Mouse (Mus musculus): ENCODE measurements around the gene Stx8. TPM values are rescaled to one million over a fixed set of nuclear protein-coding genes. Genes with fewer than 3 reads are reported as not detected.

Gene Stx8
- polyA plus RNA-seq, 1 experiment, result 32.5 TPM

DNA sequence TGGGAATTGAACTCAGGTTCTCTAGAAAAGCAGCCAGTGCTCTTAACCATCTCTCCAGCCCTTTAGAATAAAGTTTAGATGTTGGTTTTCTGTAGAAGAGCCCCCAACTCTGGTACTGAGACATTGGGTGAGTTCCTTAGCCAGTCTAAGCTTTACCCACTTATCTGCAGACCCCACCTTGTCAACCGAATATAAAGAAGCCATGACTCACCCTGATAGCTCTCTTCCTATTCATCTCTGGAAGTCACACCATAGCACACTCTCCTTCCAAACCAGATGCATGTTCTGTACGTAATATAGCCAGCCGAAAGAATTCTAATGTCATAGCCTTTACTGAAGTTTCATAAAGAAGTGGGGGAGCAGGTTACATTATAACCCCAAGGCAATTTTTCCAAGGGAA is 192.2 kb downstream of the Stx8 start:
- no peaks in the 10 kb centered on the region for H3K27me3 ChIP-seq (ENCODE audit: control insufficient read depth, insufficient read depth, insufficient read length)
- H3K4me3 ChIP-seq, result no peak overlapping the region
- H3K4me2 ChIP-seq (ENCODE audit: low read depth), result no peak overlapping the region
- TF ChIP-seq MAX (IDR thresholded peaks at IDR 0.05; ENCODE audit: low read depth), result no peak
- no peak for TF ChIP-seq E2F4 (IDR thresholded peaks at IDR 0.05; ENCODE audit: insufficient read depth)
- no peak for TF ChIP-seq TCF3 (IDR thresholded peaks at IDR 0.05; ENCODE audit: insufficient read length, low read depth)
- no peak for TF ChIP-seq POLR2A (IDR thresholded peaks at IDR 0.05; ENCODE audit: insufficient read length, low read depth)
- TF ChIP-seq REST (IDR thresholded peaks at IDR 0.05; ENCODE audit: insufficient read depth, insufficient read length), result no peak
- TF ChIP-seq TCF12 (IDR thresholded peaks at IDR 0.05; ENCODE audit: insufficient read depth, poor library complexity, severe bottlenecking), result no peak
- H3ac ChIP-seq (ENCODE audit: control insufficient read depth, insufficient read length), result no peak overlapping the region
- H3K79me2 ChIP-seq (ENCODE audit: control insufficient read depth, insufficient read depth), result no peaks in the 10 kb centered on the region
- no peaks in the 10 kb centered on the region for H3K36me3 ChIP-seq (ENCODE audit: control insufficient read depth, insufficient read depth)

DNA sequence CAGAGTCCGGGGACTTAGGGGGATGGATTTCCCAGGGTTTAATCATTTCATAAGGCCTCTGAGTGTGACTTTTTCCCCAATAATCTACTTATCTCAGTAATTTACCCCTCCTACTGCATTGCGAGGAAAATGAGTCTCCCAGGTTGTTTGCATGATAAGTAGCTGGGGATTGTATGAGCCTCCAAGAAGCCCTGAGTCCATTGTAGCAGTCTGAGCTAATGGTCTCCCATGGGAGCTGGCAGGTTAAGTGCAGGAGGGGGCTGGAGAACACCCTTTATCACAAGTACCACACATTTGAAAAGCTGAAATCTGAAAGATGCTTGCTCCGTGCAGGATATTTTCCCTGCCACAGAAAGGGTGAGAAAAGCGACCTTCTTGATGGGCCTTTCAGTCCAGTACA is 193.9 kb downstream of the Stx8 start:
- H3K27me3 ChIP-seq (ENCODE audit: control insufficient read depth, insufficient read depth, insufficient read length), result no peaks in the 10 kb centered on the region
- H3K4me2 ChIP-seq (ENCODE audit: low read depth), result no peak overlapping the region
- no peak for TF ChIP-seq MYOG (IDR thresholded peaks at IDR 0.05; ENCODE audit: control insufficient read depth in 1 of 3, insufficient read depth in 1 of 3, insufficient read length in 2 of 3, low read depth in 2 of 3)
- TF ChIP-seq CEBPB (IDR thresholded peaks at IDR 0.05; ENCODE audit: insufficient read depth, poor library complexity, severe bottlenecking), result no peak
- no peak for TF ChIP-seq MAX (IDR thresholded peaks at IDR 0.05; ENCODE audit: low read depth)

DNA sequence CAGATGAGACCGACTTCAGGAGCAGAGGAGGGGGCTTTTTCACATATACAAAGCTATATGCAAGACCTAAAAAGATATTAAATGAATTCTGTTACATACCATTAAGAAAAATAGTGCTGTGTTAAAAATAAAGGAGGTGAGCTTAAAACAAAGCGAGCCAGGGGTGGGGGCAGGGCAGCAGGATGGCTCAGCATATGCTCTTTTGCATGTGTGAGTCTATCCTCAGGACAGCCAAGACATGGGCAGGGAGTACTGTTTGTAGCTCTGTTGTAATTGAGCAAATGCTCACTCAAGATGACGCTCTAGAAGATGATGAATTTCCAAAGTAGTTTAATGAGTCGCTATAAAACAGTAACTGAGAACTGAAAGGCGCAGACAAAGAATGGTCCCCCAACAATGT is 198.4 kb downstream of the Stx8 start:
- H3K4me3 ChIP-seq, result no peak overlapping the region
- H3K36me3 ChIP-seq (ENCODE audit: control insufficient read depth, insufficient read depth), result no peaks in the 10 kb centered on the region
- H3ac ChIP-seq (ENCODE audit: control insufficient read depth, insufficient read length), result no peak overlapping the region
- no peaks in the 10 kb centered on the region for H3K27me3 ChIP-seq (ENCODE audit: control insufficient read depth, insufficient read depth, insufficient read length)
- no peak overlapping the region for H3K4me2 ChIP-seq (ENCODE audit: low read depth)
- H3K79me2 ChIP-seq (ENCODE audit: control insufficient read depth, insufficient read depth), result no peaks in the 10 kb centered on the region
- TF ChIP-seq TCF12 (IDR thresholded peaks at IDR 0.05; ENCODE audit: insufficient read depth, poor library complexity, severe bottlenecking), result no peak
- TF ChIP-seq MAX (IDR thresholded peaks at IDR 0.05; ENCODE audit: low read depth), result no peak
- TF ChIP-seq CEBPB (IDR thresholded peaks at IDR 0.05; ENCODE audit: insufficient read depth, poor library complexity, severe bottlenecking), result no peak
- no peak for TF ChIP-seq MYOD1 (IDR thresholded peaks at IDR 0.05; ENCODE audit: control insufficient read depth in 1 of 3, insufficient read length in 2 of 3, low read depth in 2 of 3)

More for the DNA sequence above, 193.9 kb downstream of the Stx8 start:
- Histone ChIP-seq H3K36me3 (ENCODE audit: control insufficient read depth, insufficient read depth) (no peaks in the 10 kb centered on the region), H3ac (ENCODE audit: control insufficient read depth, insufficient read length) (no peak overlapping the region), H3K79me2 (ENCODE audit: control insufficient read depth, insufficient read depth) (no peaks in the 10 kb centered on the region), H3K4me3 (no peak overlapping the region)

DNA sequence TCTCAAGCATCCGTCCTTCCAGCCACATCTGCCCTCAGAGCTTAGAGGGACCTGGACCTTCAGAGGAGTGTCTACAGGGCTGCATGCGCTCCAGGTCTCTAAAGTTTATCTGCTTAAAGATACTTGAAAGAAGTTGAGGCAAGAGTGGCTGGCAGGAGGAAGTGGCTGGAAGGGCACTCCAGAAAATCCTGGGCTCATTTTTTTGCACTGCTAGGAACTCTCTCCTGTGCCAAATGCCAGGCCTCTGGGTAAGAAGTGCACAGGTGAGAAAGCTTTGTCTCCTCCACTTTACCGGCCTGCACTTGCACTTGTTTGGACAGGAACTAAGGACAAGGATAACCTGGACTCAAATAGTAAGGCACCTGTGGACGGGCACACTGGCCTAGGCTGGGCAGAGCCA is 202.4 kb downstream of the Stx8 start:
- Histone ChIP-seq H3K4me3 (no peak overlapping the region), H3ac (ENCODE audit: control insufficient read depth, insufficient read length) (no peak overlapping the region), H3K27me3 (ENCODE audit: control insufficient read depth, insufficient read depth, insufficient read length) (no peaks in the 10 kb centered on the region), H3K36me3 (ENCODE audit: control insufficient read depth, insufficient read depth) (peaks cover 5% of the 10 kb centered on the region), H3K4me2 (ENCODE audit: low read depth) (no peak overlapping the region), H3K79me2 (ENCODE audit: control insufficient read depth, insufficient read depth) (no peaks in the 10 kb centered on the region)
- no peak for TF ChIP-seq USF1 (IDR thresholded peaks at IDR 0.05; ENCODE audit: low read depth)
- TF ChIP-seq TCF12 (IDR thresholded peaks at IDR 0.05; ENCODE audit: insufficient read depth, poor library complexity, severe bottlenecking), result no peak
- TF ChIP-seq POLR2A (IDR thresholded peaks at IDR 0.05; ENCODE audit: insufficient read length, low read depth), result no peak
- no peak for TF ChIP-seq CEBPB (IDR thresholded peaks at IDR 0.05; ENCODE audit: insufficient read depth, poor library complexity, severe bottlenecking)
- TF ChIP-seq MYOD1 (IDR thresholded peaks at IDR 0.05; ENCODE audit: control insufficient read depth in 1 of 3, insufficient read length in 2 of 3, low read depth in 2 of 3), result no peak
- TF ChIP-seq TCF3 (IDR thresholded peaks at IDR 0.05; ENCODE audit: insufficient read length, low read depth), result no peak
- TF ChIP-seq POLR2AphosphoS2 (IDR thresholded peaks at IDR 0.05; ENCODE audit: insufficient read length, low read depth), result no peak
- no peak for TF ChIP-seq SRF (IDR thresholded peaks at IDR 0.05; ENCODE audit: control insufficient read depth, insufficient read length, low read depth)
- TF ChIP-seq REST (IDR thresholded peaks at IDR 0.05; ENCODE audit: insufficient read depth, insufficient read length), result no peak
- no peak for TF ChIP-seq MYOG (IDR thresholded peaks at IDR 0.05; ENCODE audit: control insufficient read depth in 1 of 3, insufficient read depth in 1 of 3, insufficient read length in 2 of 3, low read depth in 2 of 3)
- no peak for TF ChIP-seq E2F4 (IDR thresholded peaks at IDR 0.05; ENCODE audit: insufficient read depth)

DNA sequence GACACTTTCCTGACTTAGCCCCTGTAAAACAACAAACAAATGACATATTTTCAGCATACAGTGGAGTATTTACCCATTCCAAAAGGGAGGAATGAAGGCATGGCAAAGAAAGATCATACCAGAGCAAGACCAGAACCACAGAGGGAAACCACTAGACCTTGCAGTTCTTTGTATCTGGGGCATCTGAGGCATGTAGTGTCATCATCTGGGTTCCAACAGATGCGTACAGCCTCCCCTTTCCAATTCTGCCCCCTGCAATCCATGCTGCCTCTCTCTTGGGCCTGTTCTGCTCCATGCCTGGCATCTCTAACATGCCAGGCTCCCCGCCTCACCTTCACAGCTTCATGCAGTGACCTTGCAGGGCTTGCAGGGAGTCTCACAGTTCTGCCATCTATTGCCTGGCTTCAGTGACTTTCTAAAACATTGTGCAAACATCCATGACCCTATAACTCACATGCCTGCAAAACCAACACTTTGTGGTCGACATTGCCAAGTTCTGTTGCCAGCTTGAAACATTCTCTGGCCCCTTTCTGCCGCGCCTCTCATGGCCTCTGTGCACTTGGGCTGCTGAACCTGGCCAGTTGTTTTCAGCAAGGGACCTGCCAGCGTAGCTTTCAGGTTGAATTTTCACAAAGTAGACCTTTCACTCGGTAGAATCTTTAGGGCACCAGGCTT is 206.1 kb downstream of the Stx8 start:
- Histone ChIP-seq H3K36me3 (ENCODE audit: control insufficient read depth, insufficient read depth) (peaks cover 5% of the 10 kb centered on the region), H3K4me2 (ENCODE audit: low read depth) (no peak overlapping the region), H3K4me3 (no peak overlapping the region), H3ac (ENCODE audit: control insufficient read depth, insufficient read length) (no peak overlapping the region), H3K27me3 (ENCODE audit: control insufficient read depth, insufficient read depth, insufficient read length) (no peaks in the 10 kb centered on the region), H3K79me2 (ENCODE audit: control insufficient read depth, insufficient read depth) (no peaks in the 10 kb centered on the region)
- no peak for TF ChIP-seq CEBPB (IDR thresholded peaks at IDR 0.05; ENCODE audit: insufficient read depth, poor library complexity, severe bottlenecking)
- no peak for TF ChIP-seq POLR2AphosphoS2 (IDR thresholded peaks at IDR 0.05; ENCODE audit: insufficient read length, low read depth)
- TF ChIP-seq MYOG (IDR thresholded peaks at IDR 0.05; ENCODE audit: control insufficient read depth in 1 of 3, insufficient read depth in 1 of 3, insufficient read length in 2 of 3, low read depth in 2 of 3), result peak in 1 of 3 experiments; percentile 58
- TF ChIP-seq USF1 (IDR thresholded peaks at IDR 0.05; ENCODE audit: low read depth), result no peak

Data from myocyte (in vitro differentiated cells).